Mouse (Mus musculus) stomach, postnatal 0 days (tissue): ENCODE results near the gene Nod1.

Source experiments
- CTCF ChIP-seq: IDR thresholded peaks from 2 replicates; pipeline ENCODE4 v1.5.1; 2016; ENCODE audit warnings: antibody characterized with exemption, low read depth, mild to moderate bottlenecking, moderate library complexity
- EP300 ChIP-seq: optimal IDR thresholded peaks from 2 replicates; pipeline ENCODE3; 2016; ENCODE audit warnings: antibody characterized with exemption

- TF ChIP-seq CTCF: no peak
- no peak for TF ChIP-seq EP300
Measured at GRCm38 (mm10) chr6:54876782-54877181, 95.6 kb downstream of the Nod1 start.
